9 mouse cellular contexts compared by ENCODE assay signal in genomic region chr15:85993931-85994583, GRCm38 (mm10). TPM values are rescaled to one million over a fixed set of nuclear protein-coding genes. Genes with fewer than 3 reads are reported as not detected.
A peak's percentile ranks its signal among the peaks of the same experiment; 100 is the strongest.
DNase-seq lines count a peak whose midpoint lies in the region; ATAC-seq lines count a peak whose summit lies in the region.
"Had no signal": no experiment of that assay in that cellular context is flagged by ENCODE, and none has a peak within 500 bp of the region (broad histone marks: within the 10 kb centered on the region; RNA-seq: fewer than 3 reads in every experiment).

No protein-coding gene starts in this region.

- H3K4me2 ChIP-seq in midbrain, embryonic 13.5 days (replicated peaks): no peak overlapping the region
- H3K4me2 ChIP-seq in intestine, embryonic 15.5 days (replicated peaks): no peak overlapping the region
- H3K4me2 ChIP-seq: liver, embryonic 13.5 days had no signal

- H3K9me3 ChIP-seq in midbrain, embryonic 13.5 days: no peaks in the 10 kb centered on the region
- no peaks in the 10 kb centered on the region for H3K9me3 ChIP-seq in intestine, embryonic 15.5 days
- H3K9me3 ChIP-seq: liver, embryonic 13.5 days had no signal

- peak; percentile 59 for DNase-seq in embryo, embryonic 11 days
- peak; percentile 63 to 69 for DNase-seq in kidney, postnatal 36 days
- DNase-seq in MN1 (ENCODE audit: low spot score): no peak
- no peak for DNase-seq in heart, postnatal 4 days
- DNase-seq: liver, embryonic 13.5 days had no signal

- 22% methylated on average over 14 of the region's 14 CpGs for WGBS in midbrain, embryonic 13.5 days
- 54% methylated on average over 14 of the region's 14 CpGs for WGBS in intestine, embryonic 15.5 days

- H3K4me3 ChIP-seq in midbrain, embryonic 13.5 days (replicated peaks): no peak overlapping the region
- no peak overlapping the region for H3K4me3 ChIP-seq in intestine, embryonic 15.5 days (replicated peaks)
- H3K4me3 ChIP-seq: liver, embryonic 13.5 days had no signal

- peak; percentile 47 for ATAC-seq in frontal cortex, adult (ENCODE audit: low TSS enrichment)
- ATAC-seq in midbrain, embryonic 13.5 days: peak; percentile 81
- ATAC-seq in intestine, embryonic 15.5 days: no peak
- no peak for ATAC-seq in megakaryocyte-erythroid progenitor cell, adult 5-6 weeks (replicated peaks; ENCODE audit: low FRiP score, low TSS enrichment, poor library complexity, severe bottlenecking)

- peaks cover 52% of the 10 kb centered on the region for H3K4me1 ChIP-seq in midbrain, embryonic 13.5 days (replicated peaks)
- H3K4me1 ChIP-seq in intestine, embryonic 15.5 days (replicated peaks): 0 out of 2 replicates have a peak, but pooled peaks cover 6% of the 10 kb centered on the region
- H3K4me1 ChIP-seq: liver, embryonic 13.5 days had no signal

- H3K36me3 ChIP-seq in midbrain, embryonic 13.5 days: no peaks in the 10 kb centered on the region
- H3K36me3 ChIP-seq in intestine, embryonic 15.5 days: no peaks in the 10 kb centered on the region
- H3K36me3 ChIP-seq: liver, embryonic 13.5 days had no signal

- peak overlapping the region; percentile 81 for H3K27ac ChIP-seq in midbrain, embryonic 13.5 days
- no peak overlapping the region for H3K27ac ChIP-seq in intestine, embryonic 15.5 days
- H3K27ac ChIP-seq: liver, embryonic 13.5 days had no signal

- H3K27me3 ChIP-seq in midbrain, embryonic 13.5 days: no peaks in the 10 kb centered on the region
- no peaks in the 10 kb centered on the region for H3K27me3 ChIP-seq in intestine, embryonic 15.5 days (replicated peaks)
- H3K27me3 ChIP-seq: liver, embryonic 13.5 days had no signal

- H3K9ac ChIP-seq in midbrain, embryonic 13.5 days (replicated peaks): 0 out of 2 replicates have a peak overlapping the region, but pooled peaks have one; percentile 19
- H3K9ac ChIP-seq in intestine, embryonic 15.5 days: no peak overlapping the region
- H3K9ac ChIP-seq: liver, embryonic 13.5 days had no signal

RNA-seq across cellular contexts. Expression of gene Celsr1, which starts 39.5 kb away (rescaled TPM):
- polyA plus RNA-seq in midbrain, embryonic 13.5 days (2015; fragmentation: Nextera tagmentation; extraction: Ambion mirVana): 2.0 and 2.7 TPM in 2 replicates
- 1.1 TPM in 2 replicates for polyA plus RNA-seq in intestine, embryonic 15.5 days (2015; fragmentation: Nextera tagmentation; extraction: Ambion mirVana)
- total RNA-seq in megakaryocyte-erythroid progenitor cell, adult 5-6 weeks (2014; fragmentation: Nextera tagmentation): 3.8 and 7.5 TPM in 2 replicates
- total RNA-seq in megakaryocyte-erythroid progenitor cell, adult 5-6 weeks (2017): 1.3 and 9.0 TPM in 2 replicates
- 10 to 100 TPM; 20.0 to 21.3 TPM for total RNA-seq in heart, postnatal 4 days (2021)

Comparison
In these comparisons a context has a peak if more than half of its experiments do, and no peak if none do; other contexts are left out.
1. DNase-seq: peak in embryo, embryonic 11 days (single experiment) and kidney, postnatal 36 days (2 of 2); none in MN1 (single experiment) and heart, postnatal 4 days (single experiment).
2. ATAC-seq: peak in frontal cortex, adult (single experiment) and midbrain, embryonic 13.5 days (single experiment); none in intestine, embryonic 15.5 days (single experiment) and megakaryocyte-erythroid progenitor cell, adult 5-6 weeks (single experiment).